Mouse (Mus musculus) ovary, postnatal 36 days (tissue): ENCODE measurements around the gene Gsap.
"Not testable (repeated sequence)": the region's sequence is repeated elsewhere in the genome, so short reads cannot be mapped to it uniquely, and the experiment has no call there.

Experiments
- DNase-seq: peaks from one replicate; pipeline ENCODE4 v3.0.0; 2022; ENCODE audit warnings: low spot score, mixed read lengths

The Gsap gene

GRCm38 (mm10) chr5:21328560-21328959 lies 142.5 kb downstream of the Gsap start:
- DNase-seq = no peak

GRCm38 (mm10) chr5:21329672-21330665 lies 143.9 kb downstream of the Gsap start:
- no peak for DNase-seq

- DNase-seq = no peak
Observed at GRCm38 (mm10) chr5:21331656-21332055, 145.6 kb downstream of the Gsap start.

- DNase-seq = no peak
Observed at GRCm38 (mm10) chr5:21332119-21332518, 146.1 kb downstream of the Gsap start.

- not testable (repeated sequence) for DNase-seq
Observed at GRCm38 (mm10) chr5:21342265-21342664, 156.2 kb downstream of the Gsap start.

- no peak for DNase-seq
Observed at GRCm38 (mm10) chr5:21348366-21348765, 162.3 kb downstream of the Gsap start.

GRCm38 (mm10) chr5:21351678-21352077 lies 165.6 kb downstream of the Gsap start:
- no peak for DNase-seq

- no peak for DNase-seq
Observed at GRCm38 (mm10) chr5:21358648-21359047, 172.6 kb downstream of the Gsap start.

GRCm38 (mm10) chr5:21363343-21363742 lies 177.3 kb downstream of the Gsap start:
- no peak for DNase-seq
